Mouse (Mus musculus) MN1 (cell line): Measurements from ENCODE around the gene Diexf.
A peak's percentile ranks its signal among the peaks of the same experiment; 100 is the strongest.

Source experiments
- DNase-seq: peaks from one replicate; pipeline ENCODE4 v3.0.0-alpha.2; 2016; ENCODE audit warnings: low spot score

Gene Diexf

GRCm38 (mm10) chr1:193138087-193138486 is 8.0 kb upstream of the Diexf start:
- peak; percentile 46 for DNase-seq

DNA sequence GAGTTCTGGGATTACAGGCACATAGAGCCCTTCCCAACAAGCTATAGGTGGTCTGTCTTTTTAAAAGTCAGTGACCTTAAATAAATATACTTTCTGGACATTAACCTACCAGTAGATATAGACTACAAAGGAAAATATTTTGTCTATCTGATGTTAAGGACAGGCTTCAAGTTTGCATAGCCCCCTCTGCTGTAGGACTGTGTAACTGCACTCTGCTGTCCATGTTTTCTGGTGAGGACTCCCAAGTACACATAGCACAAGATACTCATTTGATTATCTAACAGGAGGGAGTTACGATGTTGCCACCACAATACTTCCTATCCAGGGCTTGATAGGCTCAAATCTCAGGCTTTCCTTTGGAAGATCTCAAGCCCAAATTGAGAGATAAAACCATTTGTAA is 3.7 kb upstream of the Diexf start:
- no peak for DNase-seq

DNA sequence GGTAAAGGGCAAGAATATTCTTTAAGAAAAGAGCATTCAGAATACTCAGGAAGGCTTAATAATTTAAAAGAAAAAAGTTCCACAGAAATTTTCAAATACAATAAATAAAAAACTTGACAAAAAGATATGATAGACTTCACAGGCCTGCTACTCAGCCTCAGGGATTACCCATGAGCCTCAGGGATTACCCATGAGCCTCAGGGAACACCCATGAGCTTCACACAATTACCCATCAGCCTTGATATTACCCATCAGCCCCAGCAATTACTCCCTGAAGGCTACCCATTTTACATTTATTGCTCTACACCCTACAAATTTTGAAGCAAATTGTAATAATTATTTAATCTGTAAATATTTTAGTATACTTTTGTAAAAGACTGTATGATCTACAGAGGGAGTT is 2.3 kb upstream of the Diexf start:
- DNase-seq, result no peak

DNA sequence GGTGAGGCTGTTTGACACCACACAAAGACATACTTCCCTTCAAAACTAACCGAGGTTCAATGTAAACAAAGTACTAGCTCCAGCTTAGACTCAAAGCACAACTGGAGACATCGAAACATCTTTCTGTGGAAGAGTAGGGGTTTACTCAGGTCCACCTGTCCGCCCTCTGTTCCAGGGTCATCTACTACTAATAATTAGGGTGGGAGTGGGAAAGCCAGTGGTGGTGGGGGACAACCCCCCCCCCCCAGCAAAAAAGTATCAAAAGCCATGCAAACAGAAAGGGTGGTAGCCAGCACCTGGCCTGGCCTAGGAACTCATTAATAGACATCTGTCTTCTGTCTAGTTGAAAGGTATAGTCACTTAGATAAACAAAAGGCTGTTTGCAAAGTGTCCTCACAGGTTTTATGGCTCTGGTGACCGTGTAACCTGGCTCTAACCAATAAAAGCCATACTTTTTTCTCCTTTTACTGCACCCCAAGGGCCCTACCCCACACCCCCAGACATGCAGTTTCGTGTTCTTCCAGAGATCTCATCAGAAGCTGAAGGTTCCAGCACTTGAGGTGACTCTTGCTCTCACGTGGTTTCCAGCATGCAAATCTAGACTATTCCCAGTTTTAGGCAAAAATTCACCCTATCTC is 1.4 kb upstream of the Diexf start:
- DNase-seq, result no peak

DNA sequence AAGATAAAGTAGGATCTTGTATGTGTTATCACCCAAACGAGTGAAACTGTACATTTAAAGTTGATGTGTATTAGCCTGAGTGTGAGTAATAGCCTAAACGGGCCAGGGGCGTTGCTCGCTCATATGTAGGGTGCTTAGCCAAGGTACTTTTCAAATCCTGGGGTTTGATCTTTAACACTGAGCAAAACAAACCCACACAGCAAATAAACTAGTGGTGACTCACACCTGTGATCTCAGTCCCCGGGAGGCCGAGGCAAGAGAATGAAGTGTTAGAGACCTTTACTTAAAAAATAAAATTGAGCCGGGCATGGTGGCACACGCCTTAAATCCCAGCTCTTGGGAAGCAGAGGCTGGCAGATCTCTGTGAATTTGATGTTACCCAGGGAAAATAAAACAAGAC is 767 bp upstream of the Diexf start:
- DNase-seq, result peak; percentile 21

GRCm38 (mm10) chr1:193130456-193130825 is 369 bp upstream of the Diexf start:
- no peak for DNase-seq

DNA sequence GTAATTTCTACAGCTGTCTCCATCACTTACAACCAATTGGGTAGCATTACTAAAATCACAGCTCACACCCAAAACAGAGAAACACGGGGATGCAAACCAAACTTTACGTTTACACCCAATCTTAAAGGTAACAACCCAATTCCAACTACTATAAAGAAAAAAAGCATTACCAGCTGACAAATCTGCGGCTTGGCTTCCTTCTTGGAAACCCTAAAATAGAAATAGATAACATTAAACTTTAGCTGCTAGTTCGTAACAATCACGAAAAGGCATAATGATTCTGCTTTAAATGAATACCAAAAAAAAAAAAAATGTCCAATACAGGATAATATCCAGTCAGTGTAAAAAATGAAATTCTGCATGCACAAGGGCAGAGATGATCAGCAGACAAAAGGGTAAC is 751 bp downstream of the Diexf start:
- no peak for DNase-seq

DNA sequence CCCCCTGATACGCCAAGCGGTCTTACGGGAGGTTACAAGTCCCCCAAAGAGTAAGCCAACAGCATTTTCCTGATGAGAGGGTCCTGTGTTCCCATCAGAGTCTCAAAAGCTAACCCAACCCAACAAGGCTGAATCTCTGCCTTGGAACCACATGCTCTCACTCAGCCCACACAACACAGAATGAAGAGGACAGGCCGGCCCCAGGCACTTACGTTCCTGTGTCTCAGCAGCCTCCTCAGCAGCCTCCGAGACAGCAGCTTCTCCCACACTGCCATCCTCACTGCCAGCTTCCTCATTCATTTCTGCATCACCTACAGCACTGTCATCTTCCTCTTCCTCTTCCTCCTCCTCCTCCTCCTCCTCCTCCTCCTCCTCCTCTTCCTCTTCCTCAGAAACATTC is 2.0 kb downstream of the Diexf start:
- DNase-seq, result no peak

DNA sequence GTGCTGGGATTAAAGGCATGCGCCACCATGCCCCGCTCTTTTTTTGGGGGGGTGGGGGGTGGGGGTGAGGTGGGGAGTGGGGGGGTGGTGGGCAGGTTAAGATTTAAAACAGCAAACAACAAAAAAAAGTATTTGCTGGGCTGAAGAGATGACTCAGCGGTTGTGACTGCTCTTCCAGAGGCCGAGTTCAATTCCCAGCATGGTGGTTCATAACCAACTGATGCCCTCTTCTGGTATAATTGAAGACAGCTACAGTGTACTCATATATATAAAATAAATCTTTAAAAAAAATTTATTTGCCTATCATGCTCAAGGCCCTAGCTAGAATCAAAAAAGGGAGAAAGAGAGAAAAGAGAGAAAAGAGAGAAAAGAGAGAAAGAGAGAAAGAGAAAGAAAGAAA is 4.2 kb downstream of the Diexf start:
- DNase-seq, result peak; percentile 47

DNA sequence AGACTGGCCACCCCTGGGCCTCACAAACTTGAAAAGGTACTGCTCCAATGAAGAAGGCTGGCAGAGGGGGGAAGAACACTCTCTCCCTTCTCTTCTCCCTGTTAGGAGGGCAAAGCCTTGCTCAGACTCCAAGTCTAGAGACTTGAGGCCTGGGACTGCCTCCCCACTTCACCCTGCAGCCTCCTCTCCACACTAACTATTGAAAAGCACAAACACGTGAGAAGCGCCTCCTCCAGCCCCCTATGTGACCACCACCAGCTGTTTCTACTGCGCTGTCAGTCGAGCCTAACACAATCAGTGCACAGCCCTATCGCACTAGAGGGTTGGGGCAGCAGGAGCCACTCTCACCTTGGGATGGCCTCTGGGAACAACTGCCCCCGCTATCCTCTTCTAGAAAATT is 6.8 kb downstream of the Diexf start:
- no peak for DNase-seq

GRCm38 (mm10) chr1:193122793-193123192 is 7.3 kb downstream of the Diexf start:
- DNase-seq, result no peak

- no peak for DNase-seq
Measured at GRCm38 (mm10) chr1:193112093-193112492, 18.0 kb downstream of the Diexf start.

GRCm38 (mm10) chr1:193102996-193103395 is 27.1 kb downstream of the Diexf start:
- no peak for DNase-seq

GRCm38 (mm10) chr1:193102556-193102955 is 27.5 kb downstream of the Diexf start:
- peak; percentile 35 for DNase-seq

GRCm38 (mm10) chr1:193102029-193102428 is 28.0 kb downstream of the Diexf start:
- DNase-seq, result no peak

- DNase-seq, result no peak
Measured at GRCm38 (mm10) chr1:193098946-193099345, 31.1 kb downstream of the Diexf start.

- no peak for DNase-seq
Measured at GRCm38 (mm10) chr1:193093596-193093995, 36.5 kb downstream of the Diexf start.

DNA sequence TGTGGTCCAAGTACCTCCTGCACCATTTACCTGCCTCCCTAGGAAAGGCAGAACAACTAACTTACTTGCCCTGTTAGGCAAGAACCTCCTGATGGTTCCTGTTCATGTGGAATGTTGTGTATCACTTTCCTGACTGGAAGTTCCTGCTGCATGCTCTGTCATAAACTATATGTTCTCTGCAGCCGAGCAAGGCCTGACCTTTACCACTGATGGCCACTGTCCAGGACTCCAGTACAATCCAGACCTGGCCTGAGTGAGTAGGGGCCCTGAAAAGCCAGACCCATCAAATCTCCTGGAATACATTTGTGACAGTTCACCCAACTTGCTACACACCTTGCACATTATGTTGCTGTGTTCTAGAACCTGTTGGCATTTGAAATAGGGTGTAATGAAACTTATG is 37.3 kb downstream of the Diexf start:
- DNase-seq, result no peak

- no peak for DNase-seq
Measured at GRCm38 (mm10) chr1:193090894-193091293, 39.2 kb downstream of the Diexf start.

- peak; percentile 62 for DNase-seq
Measured at GRCm38 (mm10) chr1:193090211-193090871, 39.7 kb downstream of the Diexf start.

DNA sequence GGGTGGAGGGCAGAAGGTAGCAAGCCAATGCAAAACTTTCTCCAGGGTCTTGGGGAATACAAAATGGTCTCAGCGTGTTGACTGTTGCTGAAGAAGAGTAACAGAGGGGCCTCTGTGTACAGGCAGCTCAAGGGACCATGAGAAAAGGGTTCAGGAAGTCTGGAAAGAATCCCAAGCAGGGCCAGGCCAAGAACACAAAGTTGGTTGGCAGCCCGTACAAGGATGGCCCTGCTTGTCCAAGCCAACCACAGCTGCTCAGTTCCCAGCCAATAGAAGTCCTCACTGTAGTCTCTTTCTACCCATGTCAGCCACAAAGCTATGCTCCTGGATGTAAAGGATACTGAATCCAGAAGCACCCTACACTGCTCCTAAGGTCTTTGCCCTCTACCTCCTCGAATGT is 40.4 kb downstream of the Diexf start:
- DNase-seq, result no peak

DNA sequence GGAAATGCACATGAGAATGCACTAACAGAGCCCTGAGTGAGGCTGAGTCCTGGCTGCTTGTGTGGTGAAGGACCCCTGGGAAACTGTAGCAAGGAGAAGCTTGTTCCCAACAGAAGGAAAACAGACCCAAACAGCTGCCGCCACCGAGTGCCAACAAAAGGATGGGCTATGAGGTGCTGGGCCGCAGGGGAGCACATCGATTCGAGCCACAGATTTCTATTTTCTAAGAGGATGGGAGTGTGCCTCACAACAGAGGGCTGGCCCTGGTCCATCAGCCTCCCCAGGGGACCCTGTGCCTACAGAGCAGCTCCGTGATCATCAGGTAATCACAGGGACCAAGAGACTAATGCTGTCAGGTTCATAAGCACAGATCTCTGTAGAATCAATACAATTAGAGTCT is 40.9 kb downstream of the Diexf start:
- no peak for DNase-seq

GRCm38 (mm10) chr1:193086842-193087476 is 43.1 kb downstream of the Diexf start:
- peak; percentile 53 for DNase-seq
